Mouse (Mus musculus): ENCODE data around the gene H6pd. TPM values are rescaled to one million over a fixed set of nuclear protein-coding genes. Genes with fewer than 3 reads are reported as not detected.

Gene H6pd
- polyA plus RNA-seq, 1 experiment from 2014 or later: 22.2 TPM

GRCm38 (mm10) chr4:149978820-149979219 is 30.0 kb downstream of the H6pd start:
- H3K4me3 ChIP-seq (replicated peaks): no peak overlapping the region
- no peak overlapping the region for H3K4me2 ChIP-seq (replicated peaks)
- H3K27ac ChIP-seq: no peak overlapping the region
- peaks cover 12% of the 10 kb centered on the region; the same call in 1 of the 2 replicates for H3K36me3 ChIP-seq
- H3K27me3 ChIP-seq (replicated peaks): no peaks in the 10 kb centered on the region
- no peak for ATAC-seq
- 87% methylated on average over 2 of the region's 2 CpGs for WGBS
- H3K4me1 ChIP-seq (replicated peaks): peaks cover 22% of the 10 kb centered on the region
- no peak overlapping the region for H3K9ac ChIP-seq
- no peaks in the 10 kb centered on the region for H3K9me3 ChIP-seq

GRCm38 (mm10) chr4:149977801-149978544 is 30.9 kb downstream of the H6pd start:
- Histone ChIP-seq H3K9me3 (no peaks in the 10 kb centered on the region), H3K4me1 (replicated peaks) (peaks cover 22% of the 10 kb centered on the region), H3K4me3 (replicated peaks) (no peak overlapping the region), H3K9ac (0 out of 2 replicates have a peak overlapping the region, but pooled peaks have one; percentile 10), H3K27me3 (replicated peaks) (no peaks in the 10 kb centered on the region), H3K36me3 (peaks cover 12% of the 10 kb centered on the region; the same call in 1 of the 2 replicates), H3K4me2 (replicated peaks) (no peak overlapping the region), H3K27ac (0 out of 2 replicates have a peak overlapping the region, but pooled peaks have one; percentile 22)
- peak; percentile 56 for ATAC-seq
- WGBS: 46% methylated on average over 17 of the region's 17 CpGs

GRCm38 (mm10) chr4:149977181-149977580 is 31.6 kb downstream of the H6pd start:
- H3K36me3 ChIP-seq: peaks cover 12% of the 10 kb centered on the region; the same call in 1 of the 2 replicates
- no peak for ATAC-seq
- no peaks in the 10 kb centered on the region for H3K9me3 ChIP-seq
- peaks cover 22% of the 10 kb centered on the region for H3K4me1 ChIP-seq (replicated peaks)
- H3K4me3 ChIP-seq (replicated peaks): no peak overlapping the region
- no peaks in the 10 kb centered on the region for H3K27me3 ChIP-seq (replicated peaks)
- H3K4me2 ChIP-seq (replicated peaks): no peak overlapping the region
- no peak overlapping the region for H3K27ac ChIP-seq
- 73% methylated on average over 6 of the region's 6 CpGs for WGBS
- H3K9ac ChIP-seq: no peak overlapping the region

GRCm38 (mm10) chr4:149975730-149976254 is 33.0 kb downstream of the H6pd start:
- Histone ChIP-seq H3K9me3 (no peaks in the 10 kb centered on the region), H3K4me2 (replicated peaks) (no peak overlapping the region), H3K4me1 (replicated peaks) (peaks cover 22% of the 10 kb centered on the region), H3K27me3 (replicated peaks) (no peaks in the 10 kb centered on the region), H3K4me3 (replicated peaks) (no peak overlapping the region), H3K36me3 (0 out of 2 replicates have a peak, but pooled peaks cover 2% of the 10 kb centered on the region), H3K9ac (no peak overlapping the region), H3K27ac (no peak overlapping the region)
- WGBS: 68% methylated on average over 5 of the region's 5 CpGs
- ATAC-seq: no peak

- H3K9me3 ChIP-seq: no peaks in the 10 kb centered on the region
- H3K9ac ChIP-seq: no peak overlapping the region
- no peak overlapping the region for H3K4me3 ChIP-seq (replicated peaks)
- no peak overlapping the region for H3K27ac ChIP-seq
- no peaks in the 10 kb centered on the region for H3K27me3 ChIP-seq (replicated peaks)
- no peaks in the 10 kb centered on the region for H3K36me3 ChIP-seq
- WGBS: 69% methylated on average over 8 of the region's 8 CpGs
- H3K4me1 ChIP-seq (replicated peaks): peaks cover 22% of the 10 kb centered on the region
- H3K4me2 ChIP-seq (replicated peaks): no peak overlapping the region
- ATAC-seq: no peak
Observed at GRCm38 (mm10) chr4:149975291-149975690, 33.5 kb downstream of the H6pd start.

GRCm38 (mm10) chr4:149971393-149971792 is 37.4 kb downstream of the H6pd start:
- H3K27ac ChIP-seq: no peak overlapping the region
- no peaks in the 10 kb centered on the region for H3K27me3 ChIP-seq (replicated peaks)
- no peak overlapping the region for H3K4me3 ChIP-seq (replicated peaks)
- 59% methylated on average over 9 of the region's 9 CpGs for WGBS
- peaks cover 3% of the 10 kb centered on the region; the same call in 1 of the 2 replicates for H3K4me1 ChIP-seq (replicated peaks)
- no peak overlapping the region for H3K9ac ChIP-seq
- ATAC-seq: no peak
- no peak overlapping the region for H3K4me2 ChIP-seq (replicated peaks)
- H3K9me3 ChIP-seq: no peaks in the 10 kb centered on the region
- H3K36me3 ChIP-seq: no peaks in the 10 kb centered on the region

- no peak overlapping the region for H3K9ac ChIP-seq
Observed at GRCm38 (mm10) chr4:149968526-149968925, 40.3 kb downstream of the H6pd start.

GRCm38 (mm10) chr4:149966963-149967362 is 41.9 kb downstream of the H6pd start:
- 87% methylated on average over 9 of the region's 9 CpGs for WGBS
- H3K9ac ChIP-seq: no peak overlapping the region

More at GRCm38 (mm10) chr4:149968526-149968925, 40.3 kb downstream of the H6pd start:
- no peaks in the 10 kb centered on the region for H3K9me3 ChIP-seq
- H3K27me3 ChIP-seq (replicated peaks): no peaks in the 10 kb centered on the region
- H3K4me1 ChIP-seq (replicated peaks): peaks cover 21% of the 10 kb centered on the region
- no peak for ATAC-seq
- no peak overlapping the region for H3K27ac ChIP-seq
- WGBS: 35% methylated on average over 6 of the region's 6 CpGs
- no peak overlapping the region for H3K4me2 ChIP-seq (replicated peaks)
- no peak overlapping the region for H3K4me3 ChIP-seq (replicated peaks)
- H3K36me3 ChIP-seq: no peaks in the 10 kb centered on the region

GRCm38 (mm10) chr4:149966252-149966651 is 42.6 kb downstream of the H6pd start:
- no peaks in the 10 kb centered on the region for H3K9me3 ChIP-seq
- ATAC-seq: no peak
- no peak overlapping the region for H3K4me2 ChIP-seq (replicated peaks)
- no peak overlapping the region for H3K9ac ChIP-seq
- 52% methylated on average over 5 of the region's 5 CpGs for WGBS
- peaks cover 21% of the 10 kb centered on the region for H3K4me1 ChIP-seq (replicated peaks)
- H3K36me3 ChIP-seq: no peaks in the 10 kb centered on the region
- H3K27me3 ChIP-seq (replicated peaks): no peaks in the 10 kb centered on the region
- no peak overlapping the region for H3K4me3 ChIP-seq (replicated peaks)
- H3K27ac ChIP-seq: no peak overlapping the region

More at GRCm38 (mm10) chr4:149966963-149967362, 41.9 kb downstream of the H6pd start:
- H3K27me3 ChIP-seq (replicated peaks): no peaks in the 10 kb centered on the region
- ATAC-seq: no peak
- no peak overlapping the region for H3K4me3 ChIP-seq (replicated peaks)
- H3K27ac ChIP-seq: no peak overlapping the region
- no peaks in the 10 kb centered on the region for H3K9me3 ChIP-seq
- H3K4me2 ChIP-seq (replicated peaks): no peak overlapping the region
- no peaks in the 10 kb centered on the region for H3K36me3 ChIP-seq
- peaks cover 21% of the 10 kb centered on the region for H3K4me1 ChIP-seq (replicated peaks)

GRCm38 (mm10) chr4:149965672-149966071 is 43.2 kb downstream of the H6pd start:
- no peaks in the 10 kb centered on the region for H3K27me3 ChIP-seq (replicated peaks)
- no peak overlapping the region for H3K27ac ChIP-seq
- peak; percentile 52 for ATAC-seq
- H3K9me3 ChIP-seq: no peaks in the 10 kb centered on the region
- WGBS: 65% methylated on average over 6 of the region's 6 CpGs
- H3K36me3 ChIP-seq: no peaks in the 10 kb centered on the region
- no peak overlapping the region for H3K9ac ChIP-seq
- H3K4me3 ChIP-seq (replicated peaks): no peak overlapping the region
- peaks cover 21% of the 10 kb centered on the region for H3K4me1 ChIP-seq (replicated peaks)
- no peak overlapping the region for H3K4me2 ChIP-seq (replicated peaks)

GRCm38 (mm10) chr4:149965242-149965641 is 43.6 kb downstream of the H6pd start:
- WGBS: 59% methylated on average over 6 of the region's 6 CpGs
- Histone ChIP-seq H3K9me3 (no peaks in the 10 kb centered on the region), H3K36me3 (no peaks in the 10 kb centered on the region), H3K4me3 (replicated peaks) (no peak overlapping the region), H3K27me3 (replicated peaks) (no peaks in the 10 kb centered on the region), H3K4me2 (replicated peaks) (no peak overlapping the region), H3K9ac (no peak overlapping the region), H3K4me1 (replicated peaks) (peaks cover 21% of the 10 kb centered on the region), H3K27ac (no peak overlapping the region)
- peak; percentile 61 for ATAC-seq

GRCm38 (mm10) chr4:149964770-149965169 is 44.1 kb downstream of the H6pd start:
- H3K9me3 ChIP-seq: no peaks in the 10 kb centered on the region
- H3K4me1 ChIP-seq (replicated peaks): peaks cover 21% of the 10 kb centered on the region
- no peak overlapping the region for H3K9ac ChIP-seq
- H3K27me3 ChIP-seq (replicated peaks): no peaks in the 10 kb centered on the region
- no peaks in the 10 kb centered on the region for H3K36me3 ChIP-seq
- no peak overlapping the region for H3K27ac ChIP-seq
- ATAC-seq: peak; percentile 21; the same call in 1 of the 2 replicates
- H3K4me3 ChIP-seq (replicated peaks): no peak overlapping the region
- H3K4me2 ChIP-seq (replicated peaks): no peak overlapping the region
- 49% methylated on average over 3 of the region's 3 CpGs for WGBS
